Mouse (Mus musculus) frontal cortex, postnatal 14 days (tissue): ENCODE measurements around the gene Grid1.

Experiments used
- DNase-seq, 2 experiments: peaks; one replicate each; pipeline ENCODE4 v3.0.0; 2022; ENCODE audit warnings: low spot score in 2 of 2

Grid1 gene

GRCm38 (mm10) chr14:34908804-34909203, 88.9 kb downstream of the Grid1 start:
- DNase-seq, result no peak

- no peak for DNase-seq
These were observed 96.4 kb downstream of the Grid1 start for GRCm38 (mm10) chr14:34916315-34916714.

- no peak for DNase-seq
These were observed 97.2 kb downstream of the Grid1 start for GRCm38 (mm10) chr14:34917111-34917510.

GRCm38 (mm10) chr14:34919221-34919620, 99.3 kb downstream of the Grid1 start:
- no peak for DNase-seq

- no peak for DNase-seq
These were observed 101.4 kb downstream of the Grid1 start for GRCm38 (mm10) chr14:34921265-34921664.

GRCm38 (mm10) chr14:34925021-34925420, 105.1 kb downstream of the Grid1 start:
- no peak for DNase-seq

GRCm38 (mm10) chr14:34930040-34930719, 110.3 kb downstream of the Grid1 start:
- DNase-seq, result no peak

GRCm38 (mm10) chr14:34933197-34933596, 113.3 kb downstream of the Grid1 start:
- no peak for DNase-seq

GRCm38 (mm10) chr14:34936192-34936770, 116.4 kb downstream of the Grid1 start:
- DNase-seq, result no peak

- peak; percentile 39 to 48 for DNase-seq
These were observed 124.6 kb downstream of the Grid1 start for GRCm38 (mm10) chr14:34944390-34944979.

- DNase-seq, result no peak
These were observed 125.8 kb downstream of the Grid1 start for GRCm38 (mm10) chr14:34945471-34946313.

- DNase-seq, result no peak
These were observed 126.3 kb downstream of the Grid1 start for GRCm38 (mm10) chr14:34946314-34946583.

GRCm38 (mm10) chr14:34948249-34948648, 128.3 kb downstream of the Grid1 start:
- DNase-seq, result no peak

- no peak for DNase-seq
These were observed 132.4 kb downstream of the Grid1 start for GRCm38 (mm10) chr14:34952311-34952710.

GRCm38 (mm10) chr14:34953566-34953965, 133.7 kb downstream of the Grid1 start:
- no peak for DNase-seq

GRCm38 (mm10) chr14:34955689-34956088, 135.8 kb downstream of the Grid1 start:
- no peak for DNase-seq

GRCm38 (mm10) chr14:34960227-34960626, 140.3 kb downstream of the Grid1 start:
- DNase-seq, result peak; percentile 40 to 42

- no peak for DNase-seq
These were observed 143.8 kb downstream of the Grid1 start for GRCm38 (mm10) chr14:34963616-34964168.

- DNase-seq, result no peak
These were observed 149.4 kb downstream of the Grid1 start for GRCm38 (mm10) chr14:34969102-34969819.

GRCm38 (mm10) chr14:34972930-34973329, 153.0 kb downstream of the Grid1 start:
- DNase-seq, result no peak

- no peak for DNase-seq
These were observed 160.8 kb downstream of the Grid1 start for GRCm38 (mm10) chr14:34980756-34981155.

- no peak for DNase-seq
These were observed 169.2 kb downstream of the Grid1 start for GRCm38 (mm10) chr14:34989131-34989530.
